Mouse (Mus musculus) liver, adult 10 weeks (tissue): ENCODE results near the gene Shisa4. TPM values are rescaled to one million over a fixed set of nuclear protein-coding genes. Genes with fewer than 3 reads are reported as not detected.

Source experiments
- polyA plus RNA-seq: library from polyadenylated mRNA; stranded (reverse); fragments of 350-450 nt; fragmentation: Illumina TruSeq; extraction: RNeasy Lipid Tissue Mini Kit (QIAGEN cat#74804); gene quantifications from one replicate; pipeline ENCODE4 v1.2.3, GENCODE M21; 2014; ENCODE audit warnings: low read depth, low replicate concordance

The Shisa4 gene
- not detected for polyA plus RNA-seq

DNA sequence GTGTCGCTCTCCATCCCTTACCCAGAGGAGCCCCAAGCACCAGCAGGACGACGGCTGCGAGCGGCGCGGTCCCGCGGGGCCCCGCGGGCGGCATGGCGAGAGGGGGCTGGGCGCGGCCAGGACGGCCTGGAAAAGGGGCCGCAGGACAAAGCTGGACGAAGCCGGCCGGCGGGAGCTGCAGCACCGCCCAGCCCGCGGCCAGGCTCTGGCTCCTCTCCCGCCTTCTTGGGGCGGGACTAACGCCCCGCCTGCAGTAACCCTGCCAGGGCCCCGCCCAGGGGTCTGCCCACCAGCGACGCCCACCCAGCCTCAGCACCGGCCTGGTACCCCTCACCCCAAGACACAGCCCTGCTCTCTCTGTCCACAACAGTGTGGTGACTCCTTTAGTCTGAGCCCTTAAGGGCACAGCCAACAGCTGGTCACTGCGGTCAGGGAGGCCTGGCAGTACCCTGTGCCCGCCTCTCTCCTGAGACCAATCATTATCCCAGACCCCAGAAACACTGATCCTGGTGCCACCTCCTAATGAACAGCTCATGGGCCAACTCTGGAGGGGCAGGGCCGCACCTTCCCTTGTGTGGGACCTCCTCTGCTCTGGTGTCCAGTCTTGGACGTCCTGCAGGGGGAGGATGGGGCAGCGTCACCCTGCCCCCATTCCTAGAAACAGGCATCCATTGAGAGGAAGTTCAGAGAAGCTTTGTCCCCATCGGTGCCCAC lies at the start of gene Shisa4:
Gene Shisa4, minus strand, starts transcription at position 370 of the 714 bp plus-strand sequence.

DNA sequence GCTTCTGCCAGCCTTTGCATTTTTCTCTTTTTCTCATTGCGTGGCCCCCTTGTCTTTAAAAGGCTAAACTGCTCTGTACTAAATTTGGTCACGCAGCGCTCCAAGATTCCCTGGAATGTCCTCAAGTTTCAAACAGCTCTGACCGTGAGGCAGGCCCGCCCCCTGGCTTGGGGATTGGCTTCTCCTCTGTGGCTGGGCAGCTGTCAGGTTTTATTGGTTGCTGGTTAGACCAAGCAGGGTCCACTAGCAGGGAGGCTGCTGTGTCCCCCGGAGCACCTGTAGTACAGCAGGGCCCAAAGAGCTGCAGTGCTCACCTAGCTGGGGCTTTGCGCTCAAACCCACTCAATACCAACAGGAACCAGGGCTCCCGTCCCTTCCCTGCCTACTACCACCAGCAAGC lies 50.5 kb downstream of the Shisa4 start, which contains the start of gene Lmod1:
Gene Lmod1, plus strand, starts transcription at position 237 of the 400 bp plus-strand sequence.

Other genes starting within 250 kb of the Shisa4 start
- 0.11 TPM for gene Ptpn7, start 242.5 kb downstream of the Shisa4 start, polyA plus RNA-seq
- 10.5 TPM for gene Arl8a, start 228.4 kb downstream of the Shisa4 start, polyA plus RNA-seq
- gene Gpr37l1, start 207.6 kb downstream of the Shisa4 start, polyA plus RNA-seq = not detected
- not detected for gene Elf3, start 116.7 kb downstream of the Shisa4 start, polyA plus RNA-seq
- 15.3 TPM for gene Rnpep, start 91.2 kb downstream of the Shisa4 start, polyA plus RNA-seq
- 15.8 TPM for gene Timm17a, start 61.5 kb downstream of the Shisa4 start, polyA plus RNA-seq
- not detected for gene Lmod1, start 50.4 kb downstream of the Shisa4 start, polyA plus RNA-seq
- gene Ipo9, start 55.3 kb upstream of the Shisa4 start, polyA plus RNA-seq = 6.9 TPM
- gene Nav1, start 232.1 kb upstream of the Shisa4 start, polyA plus RNA-seq = 1.2 TPM